Mouse (Mus musculus) midbrain, embryonic 15.5 days (tissue): Measurements from ENCODE around the gene Fkbp9. TPM values are rescaled to one million over a fixed set of nuclear protein-coding genes. Genes with fewer than 3 reads are reported as not detected.

Source experiments
- polyA plus RNA-seq: library from polyadenylated mRNA; unstranded; fragments of >200 nt; fragmentation: Nextera tagmentation; extraction: Ambion mirVana; gene quantifications from 2 replicates; pipeline ENCODE4 v1.2.1, GENCODE M21; 2015

Fkbp9 gene
- polyA plus RNA-seq, 1 experiment from 2014 or later: 31.9 TPM

Other genes with a start within 250 kb of the Fkbp9 start
- gene Lsm5, start 127.3 kb upstream of the Fkbp9 start, polyA plus RNA-seq: 62.6 and 63.5 TPM in 2 replicates
- 28.8 and 31.9 TPM in 2 replicates for gene Avl9, start 117.2 kb upstream of the Fkbp9 start, polyA plus RNA-seq
- gene Kbtbd2, start 34.2 kb upstream of the Fkbp9 start, polyA plus RNA-seq: 31.0 and 33.7 TPM in 2 replicates
- 163 and 169 TPM in 2 replicates for gene Nt5c3, start 91.9 kb downstream of the Fkbp9 start, polyA plus RNA-seq
- 0.50 and 0.61 TPM in 2 replicates for gene Vmn1r4, start 92.0 kb downstream of the Fkbp9 start, polyA plus RNA-seq
- gene Vmn1r5, start 138.2 kb downstream of the Fkbp9 start, polyA plus RNA-seq: not detected in 2 replicates
- gene Vmn1r6, start 165.2 kb downstream of the Fkbp9 start, polyA plus RNA-seq: not detected in 2 replicates
- gene Vmn1r7, start 193.3 kb downstream of the Fkbp9 start, polyA plus RNA-seq: not detected in 2 replicates
- gene Vmn1r8, start 200.2 kb downstream of the Fkbp9 start, polyA plus RNA-seq: not detected in 2 replicates
- not detected in 2 replicates for gene Vmn1r9, start 234.7 kb downstream of the Fkbp9 start, polyA plus RNA-seq